Mouse (Mus musculus): ENCODE data around the gene Zbtb2.
"Not testable (repeated sequence)": the region's sequence is repeated elsewhere in the genome, so short reads cannot be mapped to it uniquely, and the experiment has no call there.

The Zbtb2 gene

DNA sequence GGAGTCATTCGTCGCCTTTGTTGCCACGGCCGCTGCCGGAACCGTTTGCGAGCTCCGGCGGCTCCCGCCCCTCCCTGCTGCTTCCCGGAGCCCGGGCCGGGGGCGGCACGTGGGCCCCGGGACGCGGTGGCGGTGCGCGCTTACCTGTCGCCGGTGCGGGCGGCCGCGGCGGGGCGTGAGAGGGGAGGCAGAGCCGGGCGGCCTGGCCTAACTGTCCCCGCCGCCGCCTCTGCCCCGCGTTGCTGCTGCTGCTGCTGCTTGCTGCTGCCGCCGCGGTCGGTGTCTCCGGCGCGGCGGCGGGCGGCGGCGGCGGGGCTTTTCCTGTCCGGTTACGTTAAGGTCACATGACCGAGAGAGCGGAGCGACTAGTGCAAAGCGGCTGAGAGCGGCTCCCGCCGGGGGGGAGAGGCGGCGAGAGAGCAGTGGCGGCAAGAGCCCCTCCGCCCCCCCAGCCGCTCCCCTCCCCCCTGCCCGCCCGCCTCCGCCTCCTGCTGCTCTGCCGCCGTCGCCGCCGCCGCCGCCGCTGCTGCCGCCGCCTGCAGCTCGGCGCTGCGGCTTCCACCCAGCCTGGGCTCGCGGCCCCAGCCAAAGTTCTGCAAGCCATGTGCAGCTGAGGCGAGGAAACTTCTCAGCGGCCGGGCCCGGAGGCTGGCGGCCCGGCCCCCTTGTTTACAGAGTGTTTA lies at the start of gene Zbtb2:
TSS of gene Zbtb2 (minus strand) at position 408 of the 683 bp plus-strand sequence.
- CTCF ChIA-PET = interaction anchor here (0.6 kb wide), 1 partner anchor 47 kb away, joined by 4 read pairs; no protein-coding TSS in a partner anchor

DNA sequence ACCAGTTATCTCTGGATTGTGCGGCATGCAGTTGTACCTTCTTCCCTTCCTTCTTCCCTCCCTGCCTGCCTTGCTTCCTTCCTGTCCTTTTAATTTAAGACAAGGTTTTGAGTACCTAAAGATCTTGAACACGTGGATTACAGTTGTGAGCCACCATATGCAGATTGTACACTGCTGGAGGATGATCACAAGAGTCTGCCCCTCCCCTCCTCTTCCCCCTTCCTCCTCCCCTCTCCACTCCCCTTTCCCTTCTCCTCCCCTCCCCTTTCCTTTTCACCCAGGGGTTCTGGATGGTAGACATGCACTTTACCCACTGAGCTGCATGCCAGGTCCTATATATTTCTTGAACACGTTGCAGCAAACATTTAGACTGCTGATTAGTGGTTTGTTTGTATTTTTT lies 47.5 kb upstream of the Zbtb2 start:
- CTCF ChIA-PET = no interaction called here

DNA sequence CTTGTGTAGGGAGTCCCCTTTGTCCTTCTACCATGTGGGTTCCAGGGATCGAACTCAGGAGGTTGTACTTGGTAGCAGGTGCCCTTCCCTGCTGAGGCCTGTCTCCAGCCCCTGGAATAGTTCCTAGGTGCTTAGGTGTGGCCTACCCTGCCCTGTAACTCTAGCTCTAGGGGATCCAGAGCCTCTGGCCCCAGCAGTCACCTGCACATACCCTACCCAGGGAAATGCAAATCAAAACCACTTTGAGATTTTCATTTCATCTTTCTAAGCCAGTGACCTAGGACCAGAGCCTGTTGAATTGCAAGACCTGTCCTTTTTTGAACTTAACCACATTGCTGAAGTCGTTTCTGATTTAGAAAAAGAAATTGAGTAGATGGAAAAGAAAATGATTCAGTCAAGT lies 46.0 kb upstream of the Zbtb2 start:
- CTCF ChIA-PET = not testable (repeated sequence)

DNA sequence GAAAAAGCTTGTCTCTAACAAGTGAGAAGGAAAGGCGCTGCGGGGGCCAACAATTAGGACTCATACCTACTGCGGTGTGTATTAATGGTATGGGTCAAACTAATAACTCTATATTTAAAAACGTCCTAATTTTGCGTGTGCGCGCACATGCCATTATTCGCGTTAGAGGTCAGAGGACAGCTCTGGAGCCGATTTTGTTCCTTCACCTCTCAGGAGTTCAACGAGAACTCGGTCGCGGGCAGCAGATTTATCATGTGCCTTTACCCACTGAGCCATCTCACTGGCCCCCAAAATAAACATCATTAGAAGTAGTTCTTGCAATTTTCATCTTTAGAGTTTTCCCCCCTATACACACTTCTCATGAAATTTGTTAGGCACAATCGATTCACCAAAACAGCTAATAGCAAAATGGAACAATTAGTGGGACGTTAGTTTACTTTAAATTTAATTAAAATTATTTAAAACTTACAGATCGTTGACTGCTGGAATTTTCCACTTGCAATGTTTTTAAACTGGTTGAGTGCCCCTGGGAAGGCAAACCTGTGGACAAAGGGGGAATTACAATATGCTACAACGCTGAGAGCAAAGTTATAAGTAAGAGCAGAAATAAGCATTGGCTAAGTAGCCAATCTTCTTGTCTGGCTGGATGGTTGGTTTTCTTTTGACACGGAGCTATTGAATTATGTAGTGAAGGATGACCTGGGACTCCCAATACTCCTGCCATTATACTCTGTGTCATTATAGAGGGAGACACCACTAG lies 45.3 kb upstream of the Zbtb2 start:
- CTCF ChIA-PET = no interaction called here

DNA sequence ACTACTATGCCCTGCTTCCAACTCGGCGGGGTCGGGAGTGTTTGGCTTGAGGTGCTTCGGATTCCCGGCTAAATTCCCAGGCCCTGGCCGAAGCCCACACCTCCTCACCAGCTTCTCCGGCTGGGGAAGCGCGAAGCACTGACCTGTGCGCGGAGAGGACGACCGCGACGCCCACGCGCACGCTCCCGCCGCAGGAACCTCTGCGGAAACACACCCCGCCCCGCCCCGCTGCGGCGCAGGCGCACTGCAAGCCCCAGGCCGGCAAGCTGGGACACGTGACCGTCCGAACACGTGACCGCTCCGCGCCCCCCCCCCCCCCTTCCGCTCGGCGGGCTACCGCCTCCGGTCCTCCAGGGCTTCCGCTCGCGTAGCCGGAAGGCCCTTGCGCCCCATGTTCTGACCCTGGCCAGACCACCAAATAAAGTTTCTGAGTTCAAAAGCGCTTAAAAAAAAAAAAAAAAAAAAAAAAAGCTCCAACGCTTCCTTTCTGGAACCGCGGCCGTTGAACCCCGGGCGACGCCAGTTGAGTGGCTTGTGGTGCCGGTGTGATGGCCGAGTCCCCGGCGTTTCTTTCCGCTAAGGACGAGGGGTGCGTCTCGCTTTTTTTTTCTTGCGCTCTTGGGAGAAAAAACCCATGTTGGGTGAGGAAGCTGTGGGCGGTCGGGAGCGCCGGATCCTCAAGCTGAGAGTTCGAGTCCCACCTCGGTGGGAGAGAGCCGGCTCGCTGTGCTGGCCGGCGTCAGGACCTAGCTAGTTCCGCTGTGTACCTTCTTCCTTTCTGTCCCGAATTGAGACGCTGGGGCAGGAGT lies 44.4 kb upstream of the Zbtb2 start, which contains the start of the genes Rmnd1 and Armt1:
TSS of gene Rmnd1 (minus strand) at position 266 of the 809 bp plus-strand sequence.
TSS of gene Armt1 (plus strand) at position 345 of the 809 bp plus-strand sequence.
- CTCF ChIA-PET = no interaction called here

DNA sequence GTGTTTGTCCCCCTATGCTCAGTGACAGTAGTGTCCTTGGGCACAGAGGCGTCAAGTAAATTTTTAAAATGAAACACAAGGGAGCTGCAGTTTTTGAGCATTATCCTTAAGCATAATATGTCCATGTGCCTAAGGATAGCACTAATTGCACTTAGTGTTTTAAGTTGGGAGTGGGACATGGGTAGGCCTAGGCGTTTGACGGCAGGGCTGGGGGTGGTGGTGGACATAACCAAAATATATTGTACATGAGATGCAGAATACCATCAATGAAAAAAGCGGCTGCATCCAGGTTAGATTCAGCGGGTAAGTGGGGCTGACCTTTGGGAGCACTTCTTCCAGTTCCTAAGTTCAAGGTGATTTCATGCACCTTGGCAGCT lies 43.8 kb upstream of the Zbtb2 start:
- CTCF ChIA-PET = no interaction called here

DNA sequence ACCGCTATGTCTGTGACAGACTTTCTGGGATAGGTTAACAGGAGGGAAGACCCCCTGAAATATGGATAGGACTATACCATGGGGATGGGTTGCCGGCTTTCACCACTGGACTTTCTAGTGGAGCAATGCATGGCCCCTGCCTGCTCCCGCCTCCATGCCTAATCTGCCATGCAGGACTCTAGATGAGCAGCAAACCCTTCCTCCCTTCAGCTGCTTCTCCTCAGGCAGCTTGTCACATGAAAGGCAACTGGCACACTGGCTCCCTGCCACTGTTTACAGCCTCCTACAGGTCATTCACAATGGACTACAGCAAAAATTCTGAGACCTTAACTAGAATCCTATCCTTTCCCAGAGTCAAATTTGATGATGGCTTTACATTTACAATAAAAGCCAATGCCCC lies 42.9 kb upstream of the Zbtb2 start:
- CTCF ChIA-PET = no interaction called here

DNA sequence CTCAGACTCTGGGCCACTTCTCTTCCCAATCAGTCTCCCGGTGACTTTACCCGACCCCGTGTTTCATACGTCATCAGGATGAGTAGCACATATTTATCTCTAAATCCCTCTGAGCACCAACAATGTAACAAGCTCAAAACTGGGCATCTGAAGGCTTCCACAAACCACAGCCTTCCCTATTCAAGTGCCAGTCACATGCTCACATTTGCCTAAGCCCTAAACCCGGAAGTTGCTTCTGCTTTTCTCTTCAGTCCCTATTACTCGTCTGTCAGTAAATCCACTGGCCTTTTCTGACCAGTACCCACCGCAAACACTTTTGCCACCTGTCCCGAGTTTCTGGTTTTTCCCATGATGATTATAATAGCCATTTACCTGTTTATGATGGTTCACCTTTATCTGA lies 42.5 kb upstream of the Zbtb2 start:
- CTCF ChIA-PET = no interaction called here

DNA sequence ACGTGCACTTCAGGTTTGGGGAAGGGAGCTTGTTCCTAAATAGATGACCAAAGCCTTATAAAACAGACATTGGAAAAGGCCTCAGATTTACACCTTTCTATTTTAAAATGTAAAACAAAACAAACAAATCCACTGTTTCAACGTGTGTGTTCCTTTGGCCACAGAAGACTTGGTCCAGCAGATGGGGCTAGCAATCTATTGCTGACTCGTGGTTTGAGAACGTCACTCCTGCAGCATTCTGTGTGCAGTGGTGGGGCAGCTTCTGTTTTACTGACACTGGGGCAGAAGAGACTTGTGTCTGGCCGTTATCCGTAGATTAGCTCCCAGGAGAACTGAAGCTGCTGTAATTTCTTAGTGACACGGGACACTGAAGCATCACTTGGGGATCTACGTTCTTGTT lies 37.3 kb upstream of the Zbtb2 start:
- CTCF ChIA-PET = interaction anchor here (1.1 kb wide), 1 partner anchor 663 kb away, joined by 3 read pairs; no protein-coding TSS in a partner anchor

DNA sequence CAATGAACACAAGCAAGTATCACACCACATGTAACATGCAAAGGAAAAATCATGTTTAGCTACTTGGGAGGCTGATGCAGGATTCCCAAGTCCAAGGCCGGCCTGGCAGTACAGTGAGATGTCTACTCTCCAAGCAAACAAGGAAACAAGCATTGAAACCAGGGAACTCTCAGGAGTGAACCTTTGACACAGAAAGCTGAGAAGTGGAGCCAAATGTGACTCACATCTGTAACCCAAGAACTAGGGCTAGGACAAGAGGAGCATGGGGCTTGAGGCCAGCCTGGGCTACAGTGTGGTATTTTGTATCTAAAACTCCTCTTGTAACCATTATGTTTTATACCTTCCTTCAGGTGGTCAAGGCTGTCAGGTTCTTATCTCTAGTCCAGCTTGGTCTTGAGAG lies 19.3 kb upstream of the Zbtb2 start:
- CTCF ChIA-PET = interaction anchor here (1.0 kb wide), 1 partner anchor 8 kb away, joined by 3 read pairs; no protein-coding TSS in a partner anchor

DNA sequence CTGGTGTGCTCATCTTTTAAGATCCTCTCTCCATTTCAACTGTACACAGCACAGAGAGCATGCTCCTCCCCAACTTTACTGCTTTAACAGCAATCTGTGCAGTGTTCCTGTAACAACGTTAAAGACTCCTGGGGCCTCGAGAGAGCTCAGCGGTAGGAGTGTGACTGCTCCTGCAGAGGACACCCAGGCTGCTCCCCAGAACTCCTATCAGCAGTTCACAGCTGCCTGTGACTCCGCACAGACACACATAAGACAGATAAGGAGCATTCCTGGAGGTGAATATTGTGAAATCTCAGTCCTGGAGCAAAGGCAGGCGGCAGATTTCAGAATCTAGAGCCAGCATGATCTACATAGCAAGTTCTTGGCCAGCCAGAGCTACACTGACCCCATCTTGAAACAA lies 17.6 kb upstream of the Zbtb2 start:
- CTCF ChIA-PET = interaction anchor here (0.6 to 0.9 kb wide), 3 partner anchors 10 to 89 kb away, joined by 3 to 12 read pairs (median 5); no protein-coding TSS in a partner anchor

DNA sequence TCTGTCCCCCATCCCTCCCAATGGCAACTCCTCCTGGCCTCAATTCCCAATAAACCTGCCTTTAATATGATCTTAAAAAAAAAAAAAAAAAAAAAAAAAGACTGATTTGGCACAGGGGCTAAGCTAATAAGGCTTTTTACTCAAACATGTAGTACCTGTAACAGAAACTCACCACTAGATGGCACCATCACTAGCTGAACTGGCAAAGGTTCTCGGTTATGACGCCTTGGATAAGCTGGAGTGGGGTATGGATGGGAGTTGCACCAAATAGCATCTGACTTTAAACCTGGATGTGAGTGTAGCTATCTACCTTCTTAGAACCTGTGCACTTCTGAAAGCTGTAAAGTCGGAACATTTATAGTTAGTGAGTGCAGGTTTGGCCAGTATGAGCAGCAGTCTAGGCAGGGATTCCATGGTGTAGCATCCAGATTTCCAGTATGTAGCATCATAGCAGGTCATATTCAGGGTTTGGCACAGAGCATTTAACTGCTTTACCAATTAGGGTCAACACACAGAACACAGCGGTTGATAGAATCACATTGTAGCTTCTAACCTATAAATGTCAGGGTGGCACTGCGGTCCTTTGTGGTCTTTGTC lies 17.1 kb upstream of the Zbtb2 start:
- CTCF ChIA-PET = interaction anchor here (0.6 to 0.9 kb wide), 2 partner anchors 10 to 88 kb away, joined by 3 to 5 read pairs; no protein-coding TSS in a partner anchor

DNA sequence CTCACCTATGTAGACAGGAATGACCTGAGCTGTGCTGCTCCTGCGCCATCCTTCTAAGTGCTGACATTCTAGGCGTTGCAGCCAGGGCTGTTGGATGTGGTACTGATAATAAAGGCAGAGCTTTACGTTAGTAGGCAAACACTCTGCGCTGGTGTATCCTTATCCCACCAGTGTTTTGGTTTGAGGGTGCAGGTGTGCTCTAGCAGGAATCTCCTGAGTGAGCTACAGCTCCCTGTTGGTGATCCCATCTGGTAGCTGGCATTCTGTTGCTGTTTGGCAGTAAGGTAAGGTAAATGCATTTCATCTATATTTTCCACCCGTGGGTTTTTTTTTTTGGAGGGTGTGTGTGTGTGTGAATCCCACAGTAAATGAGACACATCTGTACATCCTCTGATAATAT lies 10.2 kb upstream of the Zbtb2 start:
- CTCF ChIA-PET = interaction anchor here (0.5 to 0.6 kb wide), 3 partner anchors 44 to 128 kb away, joined by 3 to 4 read pairs (median 3); no protein-coding TSS in a partner anchor

DNA sequence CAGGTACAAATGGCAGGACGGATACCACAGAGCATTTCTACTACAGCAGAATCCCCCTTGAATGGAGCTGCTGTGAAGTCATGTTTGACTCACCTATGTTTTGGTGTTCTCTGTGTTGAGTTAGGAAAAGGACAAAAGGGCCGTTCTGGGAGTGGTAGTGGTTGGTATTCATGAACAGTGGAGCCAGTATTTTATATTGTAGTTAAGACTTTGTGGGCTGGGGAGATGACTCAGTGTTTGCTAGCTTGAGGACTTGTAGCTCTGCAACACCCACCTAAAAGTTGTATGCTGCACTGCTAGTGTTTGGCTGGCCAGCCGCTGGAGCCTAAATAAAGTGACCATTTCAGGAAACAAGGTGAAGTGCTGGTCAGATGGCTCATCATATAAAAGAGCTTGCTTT lies 7.4 kb upstream of the Zbtb2 start:
- CTCF ChIA-PET = interaction anchor here (0.9 kb wide), 1 partner anchor 10 kb away, joined by 5 read pairs; no protein-coding TSS in a partner anchor

DNA sequence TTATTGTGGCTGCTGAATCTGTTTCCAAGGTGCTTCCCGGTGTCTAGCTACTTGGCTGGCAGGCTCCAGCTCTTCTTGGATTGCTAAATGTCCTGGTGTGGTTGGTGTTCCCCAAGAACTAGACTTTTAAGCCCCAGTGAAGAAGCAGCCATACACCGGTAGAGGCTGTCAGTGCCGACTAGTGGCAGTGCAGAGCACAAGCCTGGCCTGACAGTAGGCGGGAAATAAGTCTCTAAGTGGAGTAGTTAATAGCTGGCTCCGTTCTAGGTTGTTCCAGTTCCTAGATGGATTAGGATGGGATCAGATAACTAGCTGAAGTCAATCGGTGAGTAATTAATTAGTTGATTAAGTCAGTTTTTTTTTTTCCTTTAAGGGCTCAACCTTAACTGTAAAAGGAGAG lies 3.9 kb upstream of the Zbtb2 start:
- CTCF ChIA-PET = interaction anchor here (0.6 kb wide), 1 partner anchor 803 kb away, joined by 7 read pairs; no protein-coding TSS in a partner anchor

DNA sequence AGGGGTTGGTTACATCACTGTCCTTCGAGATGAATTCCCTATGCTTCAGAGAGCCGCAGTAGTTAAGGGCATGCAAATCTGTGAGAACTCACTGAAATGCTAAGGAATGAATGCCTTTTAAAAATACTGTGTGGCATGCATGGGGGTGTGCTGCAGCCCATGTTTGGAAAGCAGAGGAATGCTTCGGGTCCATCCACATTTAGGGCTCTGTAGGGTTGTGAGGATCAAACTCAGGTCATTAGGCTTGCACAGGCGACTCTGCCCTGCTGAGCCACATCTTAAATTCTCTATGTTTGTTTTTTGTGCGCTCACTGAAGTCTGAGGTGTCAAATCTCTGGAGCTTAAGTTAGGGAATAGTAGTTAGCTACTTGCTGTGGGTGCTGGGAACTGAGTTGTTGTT lies 3.2 kb upstream of the Zbtb2 start:
- CTCF ChIA-PET = interaction anchor here (0.6 kb wide), 2 partner anchors 49 to 804 kb away, joined by 3 to 7 read pairs; no protein-coding TSS in a partner anchor

DNA sequence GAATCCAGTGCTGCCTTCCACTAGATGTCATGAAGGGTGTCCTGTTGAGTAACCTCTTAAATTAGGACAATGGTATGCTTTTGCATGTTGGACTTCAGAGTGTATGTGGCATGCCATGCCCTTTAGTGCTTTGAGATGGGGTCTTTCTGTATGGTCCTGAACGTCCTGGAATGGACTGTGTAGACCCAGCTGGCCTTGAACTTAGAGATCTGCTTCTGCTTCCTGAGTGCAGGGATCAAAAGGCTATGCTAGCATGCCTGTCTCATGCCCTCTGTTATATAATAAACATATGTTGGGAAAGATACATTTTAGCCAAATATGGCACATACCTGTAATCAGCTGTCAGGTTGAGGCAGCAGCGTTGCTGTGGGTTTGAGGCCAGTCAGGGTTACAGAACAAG lies 2.6 kb upstream of the Zbtb2 start:
- CTCF ChIA-PET = interaction anchor here (0.6 kb wide), 1 partner anchor 49 kb away, joined by 3 read pairs; no protein-coding TSS in a partner anchor

DNA sequence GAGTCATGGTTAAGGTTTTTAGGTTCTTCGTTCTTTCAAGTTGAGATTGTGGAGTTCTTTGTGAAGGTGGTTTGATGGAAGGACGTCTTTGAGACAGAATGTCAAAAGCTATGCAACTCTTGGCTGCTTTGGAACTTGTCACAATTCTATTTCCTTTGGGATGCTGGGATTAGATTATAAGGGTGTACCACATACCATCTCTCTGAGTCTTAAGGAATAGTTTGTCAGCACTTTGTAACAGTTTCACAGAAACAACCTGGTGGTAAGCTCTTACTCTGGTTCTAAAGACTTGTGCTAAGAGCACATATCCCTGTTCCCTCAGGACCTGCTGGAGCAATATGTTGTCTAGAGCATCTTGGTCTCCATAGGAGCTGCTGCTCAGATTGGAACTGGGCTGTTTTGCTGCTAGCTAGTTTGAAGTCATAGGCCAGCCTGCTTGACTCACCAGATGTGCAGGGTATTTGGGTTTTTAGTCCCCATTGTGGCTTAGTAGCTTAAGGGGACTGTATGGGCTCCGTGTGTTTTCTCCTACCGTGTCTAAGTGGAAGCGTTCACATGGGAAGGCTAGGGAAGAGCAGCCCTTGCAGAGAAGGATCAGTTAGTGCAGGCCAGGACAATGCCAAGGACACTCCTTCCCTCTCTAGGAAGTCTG lies 1.7 kb upstream of the Zbtb2 start:
- CTCF ChIA-PET = no interaction called here

DNA sequence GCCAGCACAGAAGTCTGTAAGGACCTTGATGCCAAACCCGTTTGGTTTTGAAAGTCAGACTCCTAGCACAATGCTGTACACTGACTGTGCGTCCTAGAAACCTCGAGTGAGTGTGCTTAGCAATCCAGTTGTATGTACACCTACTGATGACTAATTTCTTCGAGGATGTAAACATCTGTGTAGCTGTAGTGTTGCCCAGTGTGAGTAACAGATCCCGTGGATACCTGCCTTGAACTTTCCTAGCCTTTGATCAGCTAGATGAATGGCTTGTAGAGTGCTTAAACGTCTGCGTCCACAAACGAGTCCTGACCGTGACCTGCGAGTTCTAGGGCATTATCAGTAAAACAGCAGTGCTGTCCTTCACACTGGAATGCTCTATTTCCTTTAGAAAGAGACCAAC lies 1.1 kb upstream of the Zbtb2 start:
- CTCF ChIA-PET = no interaction called here

DNA sequence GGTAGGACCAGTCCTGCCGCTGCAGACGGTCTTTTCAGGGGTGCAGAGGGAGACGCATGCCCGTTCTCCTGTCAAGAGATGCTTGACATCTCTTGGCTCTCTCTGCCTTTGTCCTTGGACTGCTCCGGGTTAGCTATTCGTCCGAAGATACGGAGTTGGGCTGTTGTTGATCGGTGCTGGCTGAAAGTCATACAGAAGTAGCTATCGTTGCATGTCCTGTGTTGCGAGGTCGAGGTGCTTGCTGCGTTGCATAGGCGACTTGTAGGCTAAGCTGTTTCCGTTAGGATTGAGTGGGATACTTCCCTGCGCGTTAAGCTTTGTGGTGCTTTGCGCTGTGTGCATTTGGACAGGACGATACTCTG lies 457 bp upstream of the Zbtb2 start:
- CTCF ChIA-PET = interaction anchor here (0.6 kb wide), 1 partner anchor 48 kb away, joined by 4 read pairs; no protein-coding TSS in a partner anchor
